Mouse (Mus musculus) embryonic facial prominence, embryonic 11.5 days (tissue): ENCODE results near the gene Dguok. TPM values are rescaled to one million over a fixed set of nuclear protein-coding genes. Genes with fewer than 3 reads are reported as not detected.

Experiments used
- ATAC-seq: fragments of 200-750 bp; cut with Nextera tagmentation; replicated peaks from 2 replicates; pipeline ENCODE4 v1.8.0; 2017; ENCODE audit warnings: low read depth; ENCODE audit not compliant: insufficient number of reproducible peaks, low FRiP score, low TSS enrichment
- DNase-seq: peaks from one replicate; pipeline ENCODE4 v3.0.0-alpha.2; 2015; ENCODE audit warnings: low spot score
- H3K27ac ChIP-seq: fragments of 300-500 bp; sonication (generic); replicated peaks from 2 replicates; pipeline ENCODE4 v1.5.1; 2014; ENCODE audit warnings: mild to moderate bottlenecking, low read depth, low read length, control low read depth
- H3K27me3 ChIP-seq: fragments of 300-500 bp; sonication (generic); 2 replicates; pipeline ENCODE4 v1.6.1; 2014; ENCODE audit warnings: mild to moderate bottlenecking, low read length, moderate library complexity, mixed read lengths; ENCODE audit not compliant: control insufficient read depth, insufficient read depth
- H3K36me3 ChIP-seq: fragments of 300-500 bp; sonication (generic); replicated peaks from 2 replicates; pipeline ENCODE4 v1.6.1; 2014; ENCODE audit warnings: low read depth, mild to moderate bottlenecking, low read length, moderate library complexity, mixed read lengths; ENCODE audit not compliant: control insufficient read depth, insufficient read depth
- H3K4me1 ChIP-seq: fragments of 300-500 bp; sonication (generic); 2 replicates; pipeline ENCODE4 v1.6.1; 2014; ENCODE audit warnings: low read length, mixed read lengths; ENCODE audit not compliant: control insufficient read depth, insufficient read depth
- H3K4me2 ChIP-seq: fragments of 300-500 bp; sonication (generic); 2 replicates; pipeline ENCODE4 v1.6.1; 2014; ENCODE audit warnings: low read depth, mild to moderate bottlenecking, control low read depth, low read length, moderate library complexity
- H3K4me3 ChIP-seq: fragments of 300-500 bp; sonication (generic); 2 replicates; pipeline ENCODE4 v1.5.1; 2014; ENCODE audit warnings: low read depth, low read length, control low read depth
- H3K9ac ChIP-seq: fragments of 300-500 bp; sonication (generic); replicated peaks from 2 replicates; pipeline ENCODE4 v1.6.1; 2014; ENCODE audit warnings: mild to moderate bottlenecking, control low read depth, low read length
- H3K9me3 ChIP-seq: fragments of 300-500 bp; sonication (generic); replicated peaks from 2 replicates; pipeline ENCODE4 v1.6.1; 2016; ENCODE audit warnings: mild to moderate bottlenecking, low read length, inconsistent platforms, mixed read lengths; ENCODE audit not compliant: control insufficient read depth
- WGBS: fragments of 180-500 bp; shearing (Covaris S2); extraction: QIAGEN DNeasy Blood & Tissue Kit; methylation state at CpG from one replicate; pipeline ENCODE4 v1.1.7; 2014; 5-methylcytosine and 5-hydroxymethylcytosine counted together
- polyA plus RNA-seq: library from polyadenylated mRNA; unstranded; fragments of >200 nt; fragmentation: Nextera tagmentation; extraction: Ambion mirVana; gene quantifications from 2 replicates; pipeline ENCODE4 v1.2.1, GENCODE M21; 2014

Gene Dguok
- polyA plus RNA-seq, 1 experiment from 2014 or later = 56.1 TPM

DNA sequence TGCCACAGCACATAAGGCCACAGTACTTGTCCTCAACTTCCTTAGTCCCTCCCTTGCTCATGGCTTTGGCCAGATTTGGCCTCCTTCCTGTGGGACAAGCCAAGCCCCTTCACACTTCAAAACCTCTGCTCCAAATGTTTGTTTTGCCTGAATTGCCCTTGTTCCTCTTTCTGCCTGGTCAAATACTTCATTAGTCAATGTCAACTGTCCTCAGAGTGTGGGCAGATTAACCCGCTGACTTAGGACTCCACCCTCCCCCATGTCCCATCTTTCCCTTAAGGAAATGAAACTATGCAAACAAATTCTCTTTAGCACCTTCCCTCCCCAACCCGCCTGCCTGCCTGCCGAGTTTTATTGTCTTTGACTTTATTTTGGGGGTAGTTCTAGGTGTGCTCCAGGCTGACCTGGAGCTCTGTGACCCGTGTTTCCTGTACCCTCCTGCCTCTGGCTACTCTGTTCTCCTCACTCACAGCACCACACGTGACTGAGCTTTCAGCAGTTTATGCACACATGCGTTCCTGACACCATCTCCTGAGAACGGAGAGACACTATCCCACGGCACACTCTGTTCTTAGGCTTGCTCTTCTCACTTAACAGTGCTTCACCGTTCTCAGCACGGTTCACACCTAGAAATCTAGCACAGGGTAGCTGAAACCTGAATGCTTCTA, 24.2 kb downstream of the Dguok start:
- no peak for DNase-seq
- H3K9me3 ChIP-seq = no peaks in the 10 kb centered on the region
- no peaks in the 10 kb centered on the region for H3K27me3 ChIP-seq
- no peak for ATAC-seq
- no peaks in the 10 kb centered on the region; the same call in none of the 2 replicates for H3K36me3 ChIP-seq
- no peak overlapping the region for H3K4me2 ChIP-seq
- no peak overlapping the region for H3K9ac ChIP-seq
- WGBS = 81% methylated on average over 10 of the region's 10 CpGs
- H3K27ac ChIP-seq = no peak overlapping the region
- H3K4me3 ChIP-seq = no peak overlapping the region
- no peaks in the 10 kb centered on the region for H3K4me1 ChIP-seq

DNA sequence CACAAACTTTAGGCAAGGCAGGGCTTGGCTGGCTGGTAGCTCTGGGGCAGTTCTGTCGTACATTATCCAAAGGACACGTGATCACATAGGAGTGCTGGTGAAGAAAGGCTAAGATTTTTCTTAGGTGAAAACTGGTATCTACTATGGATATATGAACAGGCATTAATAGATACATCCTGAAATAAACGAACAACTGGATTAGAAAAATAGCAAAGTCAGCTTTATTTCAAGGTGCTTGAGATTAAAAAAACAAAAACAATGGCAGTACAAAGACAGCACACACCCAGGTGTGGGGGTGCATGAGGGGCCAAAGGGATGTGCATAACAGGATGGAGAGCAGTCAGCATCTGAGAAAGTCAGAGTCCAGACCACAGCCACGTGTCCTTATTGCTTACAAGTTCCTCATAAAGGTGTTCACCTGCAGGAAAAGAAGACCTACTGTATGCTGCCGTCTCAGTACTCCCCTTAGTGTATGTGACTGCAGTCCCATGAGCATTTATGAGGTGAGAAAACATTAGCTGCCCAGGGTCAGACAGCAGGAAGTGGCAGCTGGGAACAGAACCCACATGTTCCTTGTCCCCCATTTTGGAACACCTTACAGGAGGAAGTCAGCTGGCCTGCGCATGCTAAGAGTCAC, 26.6 kb downstream of the Dguok start:
- Histone ChIP-seq H3K4me1 (no peaks in the 10 kb centered on the region), H3K4me3 (no peak overlapping the region), H3K9ac (no peak overlapping the region), H3K27me3 (no peaks in the 10 kb centered on the region), H3K36me3 (no peaks in the 10 kb centered on the region; the same call in none of the 2 replicates), H3K4me2 (no peak overlapping the region), H3K9me3 (no peaks in the 10 kb centered on the region), H3K27ac (no peak overlapping the region)
- WGBS = 86% methylated on average over 6 of the region's 6 CpGs
- no peak for DNase-seq
- no peak for ATAC-seq

DNA sequence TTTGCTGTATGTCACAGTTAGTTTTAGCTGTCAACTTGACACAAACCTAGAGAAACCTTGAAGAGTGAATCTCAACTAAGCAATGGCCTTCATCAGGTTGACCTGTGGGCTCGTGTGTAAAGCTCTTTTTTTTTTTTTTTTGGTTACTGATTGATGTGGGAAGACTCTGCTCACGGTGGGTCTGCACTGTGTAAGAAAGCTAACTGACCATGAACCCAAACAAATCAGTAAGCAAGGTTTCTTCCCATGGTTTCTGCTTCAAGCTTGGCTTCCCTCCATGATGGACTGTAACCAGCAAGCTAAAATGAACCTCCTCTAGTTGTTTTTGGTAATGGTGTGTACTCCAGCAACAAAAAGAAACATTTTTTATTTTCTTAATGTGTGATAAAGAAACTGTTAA, 27.6 kb downstream of the Dguok start:
- no peak overlapping the region for H3K4me2 ChIP-seq
- H3K27me3 ChIP-seq = no peaks in the 10 kb centered on the region
- H3K9ac ChIP-seq = no peak overlapping the region
- no peak overlapping the region for H3K4me3 ChIP-seq
- no peaks in the 10 kb centered on the region for H3K9me3 ChIP-seq
- H3K36me3 ChIP-seq = no peaks in the 10 kb centered on the region; the same call in none of the 2 replicates
- H3K4me1 ChIP-seq = no peaks in the 10 kb centered on the region
- DNase-seq (no peak), ATAC-seq (no peak)
- H3K27ac ChIP-seq = no peak overlapping the region
- 70% methylated on average over 2 of the region's 2 CpGs for WGBS

DNA sequence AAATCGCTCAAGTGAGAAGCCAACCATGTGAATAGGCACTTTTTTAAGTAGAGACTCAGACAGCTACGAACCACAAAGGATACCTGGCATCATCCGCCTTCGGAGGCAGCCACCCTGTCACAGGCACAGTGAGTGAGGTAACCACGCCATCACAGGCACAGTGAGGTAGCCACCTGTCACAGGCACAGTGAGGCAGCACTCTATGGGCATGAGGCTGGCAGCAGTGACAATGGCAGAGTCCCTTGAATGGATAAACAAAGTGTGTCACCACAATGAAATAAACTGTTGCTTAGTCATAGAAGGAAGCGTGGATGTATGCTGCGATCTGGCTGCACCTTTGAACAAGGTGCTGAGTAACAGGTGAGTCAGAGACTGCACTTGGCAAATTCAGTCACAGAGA, 28.1 kb downstream of the Dguok start:
- 90% methylated on average over 7 of the region's 7 CpGs for WGBS
- Histone ChIP-seq H3K4me3 (no peak overlapping the region), H3K4me1 (no peaks in the 10 kb centered on the region), H3K4me2 (no peak overlapping the region), H3K36me3 (no peaks in the 10 kb centered on the region; the same call in none of the 2 replicates), H3K27ac (no peak overlapping the region), H3K9me3 (no peaks in the 10 kb centered on the region), H3K27me3 (no peaks in the 10 kb centered on the region), H3K9ac (no peak overlapping the region)
- ATAC-seq = no peak
- DNase-seq = no peak

DNA sequence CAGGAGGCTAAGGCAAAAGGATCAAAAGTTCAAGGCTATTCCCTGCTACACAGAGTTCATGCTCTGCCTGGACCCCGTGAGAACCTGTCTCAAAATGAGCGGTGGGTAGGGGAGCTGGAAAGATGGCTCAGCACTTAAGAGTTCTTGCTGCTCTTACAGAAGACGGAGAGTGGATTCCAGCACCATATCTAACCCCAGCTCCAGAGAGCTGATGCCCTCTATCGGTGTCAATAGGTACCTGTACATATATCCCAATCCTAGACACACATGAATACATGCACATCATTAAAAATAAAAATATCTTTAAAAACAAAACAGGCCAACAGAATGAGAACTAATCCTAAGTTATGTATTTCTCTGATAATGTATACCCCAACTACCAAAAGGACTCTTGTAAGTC, 28.6 kb downstream of the Dguok start:
- Histone ChIP-seq H3K4me1 (no peaks in the 10 kb centered on the region), H3K4me2 (no peak overlapping the region), H3K4me3 (no peak overlapping the region), H3K36me3 (no peaks in the 10 kb centered on the region; the same call in none of the 2 replicates), H3K9ac (no peak overlapping the region), H3K27ac (no peak overlapping the region), H3K27me3 (no peaks in the 10 kb centered on the region), H3K9me3 (no peaks in the 10 kb centered on the region)
- 67% methylated on average over 4 of the region's 4 CpGs for WGBS
- DNase-seq (no peak), ATAC-seq (no peak)

DNA sequence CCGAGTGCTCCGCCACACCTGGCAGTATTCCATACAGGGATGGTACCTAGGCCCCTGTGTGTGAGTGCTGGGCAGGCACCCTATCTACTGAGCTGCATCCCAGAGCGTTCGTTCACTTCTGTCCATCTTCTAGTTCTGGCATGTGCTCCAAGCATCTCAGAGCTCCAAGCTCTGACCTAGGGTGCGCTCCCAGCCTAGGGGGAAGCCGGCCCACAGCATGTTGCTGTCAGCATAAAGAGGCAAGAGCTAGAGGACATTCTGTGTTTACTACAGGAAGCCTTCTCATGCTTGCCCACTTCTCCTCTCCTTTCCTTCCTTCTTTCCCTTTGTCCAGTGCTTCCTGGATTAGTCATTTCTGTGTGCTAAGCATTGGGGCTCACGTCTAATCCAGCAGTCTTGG, 31.3 kb downstream of the Dguok start:
- Histone ChIP-seq H3K4me2 (no peak overlapping the region), H3K4me3 (no peak overlapping the region), H3K36me3 (no peaks in the 10 kb centered on the region; the same call in 1 of the 2 replicates), H3K4me1 (no peaks in the 10 kb centered on the region), H3K9me3 (no peaks in the 10 kb centered on the region), H3K27ac (no peak overlapping the region), H3K9ac (no peak overlapping the region), H3K27me3 (no peaks in the 10 kb centered on the region)
- WGBS = 74% methylated on average over 7 of the region's 7 CpGs
- DNase-seq (no peak), ATAC-seq (no peak)

DNA sequence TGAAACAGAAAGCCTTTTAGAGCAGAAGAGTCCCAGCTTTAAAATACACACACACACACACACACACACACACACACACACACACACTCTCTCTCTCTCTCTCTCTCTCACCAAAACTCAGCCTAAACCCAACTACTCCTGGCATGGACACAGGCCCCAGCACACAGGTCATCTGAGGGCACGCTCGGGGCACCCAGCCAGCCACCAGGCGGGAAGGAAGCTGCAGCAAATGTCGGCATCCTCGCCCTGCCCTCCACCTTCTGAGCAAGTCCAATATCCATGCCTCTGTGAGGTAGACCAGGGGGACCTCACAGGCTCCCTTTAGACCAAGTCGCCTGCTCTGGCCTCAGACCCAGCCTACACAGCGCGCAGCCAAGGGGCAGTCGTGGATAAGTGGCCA, 33.5 kb downstream of the Dguok start:
- 76% methylated on average over 9 of the region's 9 CpGs for WGBS
- H3K27me3 ChIP-seq = no peaks in the 10 kb centered on the region
- H3K27ac ChIP-seq = no peak overlapping the region
- H3K4me2 ChIP-seq = no peak overlapping the region
- ATAC-seq = no peak
- no peaks in the 10 kb centered on the region for H3K36me3 ChIP-seq
- H3K9me3 ChIP-seq = no peaks in the 10 kb centered on the region
- no peak overlapping the region for H3K9ac ChIP-seq
- no peak for DNase-seq
- H3K4me1 ChIP-seq = no peaks in the 10 kb centered on the region
- no peak overlapping the region for H3K4me3 ChIP-seq

DNA sequence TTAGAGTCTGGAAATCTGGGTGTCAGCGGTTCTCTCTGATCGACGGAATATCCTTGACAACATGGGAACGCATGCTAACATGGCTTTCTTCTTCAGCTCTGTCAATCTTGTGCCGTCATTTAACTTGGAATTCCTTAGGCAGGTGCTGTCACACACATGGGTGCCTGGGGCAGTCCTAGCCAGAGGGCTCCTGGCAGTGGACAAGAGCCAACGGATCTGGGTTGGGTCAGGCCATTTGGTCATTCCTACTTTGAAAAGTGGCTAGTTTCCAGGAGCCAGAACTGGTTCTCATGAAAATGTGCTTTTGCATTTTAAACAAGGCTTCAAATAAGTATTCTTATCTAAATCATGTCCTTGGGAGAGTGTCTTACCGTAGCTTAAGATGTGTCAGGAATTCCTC, 35.0 kb downstream of the Dguok start:
- Histone ChIP-seq H3K4me2 (no peak overlapping the region), H3K27ac (no peak overlapping the region), H3K9ac (no peak overlapping the region), H3K27me3 (no peaks in the 10 kb centered on the region), H3K4me3 (no peak overlapping the region), H3K9me3 (no peaks in the 10 kb centered on the region), H3K36me3 (no peaks in the 10 kb centered on the region), H3K4me1 (no peaks in the 10 kb centered on the region)
- WGBS = 84% methylated on average over 7 of the region's 7 CpGs
- no peak for ATAC-seq
- no peak for DNase-seq
